Mouse (Mus musculus): ENCODE measurements around the gene Nsrp1. TPM values are rescaled to one million over a fixed set of nuclear protein-coding genes. Genes with fewer than 3 reads are reported as not detected.
"Not testable (repeated sequence)": the region's sequence is repeated elsewhere in the genome, so short reads cannot be mapped to it uniquely, and the experiment has no call there.

The Nsrp1 gene
- 62.3 and 66.1 TPM in 2 replicates for polyA plus RNA-seq (2015; fragmentation: Nextera tagmentation; extraction: Ambion mirVana)

DNA sequence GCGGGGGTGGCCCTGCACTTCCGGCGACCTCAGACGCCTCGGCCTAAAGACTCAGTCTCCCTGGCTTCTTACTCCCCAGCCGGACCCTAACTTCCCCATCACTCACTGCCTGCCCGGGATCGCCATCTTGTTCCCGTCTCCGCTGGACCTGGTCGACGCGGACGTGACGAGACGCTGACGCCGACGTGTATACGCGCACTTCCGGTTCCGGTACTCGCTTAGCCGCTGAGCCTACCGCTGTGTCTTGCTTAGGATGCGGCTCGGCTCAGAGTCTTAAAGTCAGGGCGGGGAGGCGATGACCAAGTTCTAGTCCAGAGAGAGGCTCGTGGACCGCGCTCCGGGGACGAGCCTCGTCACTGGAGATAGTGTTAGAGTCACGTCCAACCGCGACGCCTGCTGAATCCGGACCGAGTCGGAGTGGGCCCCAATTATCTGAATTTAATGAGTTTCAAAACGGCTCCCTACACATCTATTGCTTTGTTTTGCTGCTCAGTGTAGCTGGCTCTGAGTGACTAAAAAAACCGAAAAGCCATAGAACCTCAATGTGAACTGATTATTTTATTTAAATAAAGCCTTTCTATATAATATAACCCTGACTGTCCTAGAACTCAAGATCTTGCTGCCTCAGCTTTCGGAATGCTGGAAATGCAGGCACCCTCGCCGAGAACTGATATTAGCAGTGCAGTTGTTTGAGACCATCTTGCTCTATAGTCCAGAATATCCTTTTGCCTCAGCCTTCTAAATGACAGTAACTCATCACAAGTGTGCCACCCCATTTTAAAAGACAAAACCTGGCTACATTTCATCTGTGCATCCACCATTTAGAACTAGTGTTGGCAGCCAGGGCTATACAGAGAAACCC lies at the start of gene Nsrp1:
Nsrp1 (minus strand) TSS at position 163 of the 862 bp plus-strand sequence.
- ATAC-seq (ENCODE audit: insufficient read depth, low FRiP score, low read depth), result peak; percentile 98
- peak within 1 kb of the TSS; percentile 68 for H3K4me3 ChIP-seq (replicated peaks)
- peak within 1 kb of the TSS; percentile 85 for H3K27ac ChIP-seq
- 4% methylated on average over 48 of the region's 48 CpGs for WGBS
- peaks cover 16% of the 10 kb centered on the region for H3K36me3 ChIP-seq
- no peaks in the 10 kb centered on the region for H3K9me3 ChIP-seq
- no peaks in the 10 kb centered on the region for H3K27me3 ChIP-seq (replicated peaks)
- H3K4me2 ChIP-seq, result peak within 1 kb of the TSS; percentile 82
- H3K9ac ChIP-seq, result peak within 1 kb of the TSS; percentile 47
- no peaks in the 10 kb centered on the region for H3K4me1 ChIP-seq

DNA sequence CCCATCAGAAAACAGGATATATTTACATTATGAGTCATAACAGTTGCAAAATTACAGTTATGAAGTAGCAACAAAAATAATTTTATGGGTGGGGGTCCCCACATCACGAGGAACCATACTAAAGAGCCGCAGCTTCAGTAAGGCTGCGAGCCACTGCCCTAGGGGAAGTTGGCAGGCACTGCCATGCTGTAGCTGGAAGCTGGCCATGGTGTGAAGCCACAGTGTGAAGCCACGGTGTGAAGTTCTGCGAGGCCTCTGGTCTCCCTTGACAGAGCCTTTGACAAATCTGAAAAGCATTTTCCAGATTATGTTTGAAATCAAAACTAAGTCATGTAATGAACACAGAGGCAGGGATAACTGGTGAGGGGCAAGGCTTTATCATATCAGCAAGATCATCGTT lies 32.9 kb upstream of the Nsrp1 start:
- Histone ChIP-seq H3K4me2 (no peak overlapping the region), H3K9ac (no peak overlapping the region), H3K9me3 (no peaks in the 10 kb centered on the region), H3K4me3 (replicated peaks) (no peak overlapping the region), H3K27ac (no peak overlapping the region), H3K27me3 (replicated peaks) (no peaks in the 10 kb centered on the region), H3K36me3 (no peaks in the 10 kb centered on the region), H3K4me1 (no peaks in the 10 kb centered on the region)
- WGBS, result 75% methylated on average over 6 of the region's 6 CpGs
- ATAC-seq (ENCODE audit: insufficient read depth, low FRiP score, low read depth), result no peak

DNA sequence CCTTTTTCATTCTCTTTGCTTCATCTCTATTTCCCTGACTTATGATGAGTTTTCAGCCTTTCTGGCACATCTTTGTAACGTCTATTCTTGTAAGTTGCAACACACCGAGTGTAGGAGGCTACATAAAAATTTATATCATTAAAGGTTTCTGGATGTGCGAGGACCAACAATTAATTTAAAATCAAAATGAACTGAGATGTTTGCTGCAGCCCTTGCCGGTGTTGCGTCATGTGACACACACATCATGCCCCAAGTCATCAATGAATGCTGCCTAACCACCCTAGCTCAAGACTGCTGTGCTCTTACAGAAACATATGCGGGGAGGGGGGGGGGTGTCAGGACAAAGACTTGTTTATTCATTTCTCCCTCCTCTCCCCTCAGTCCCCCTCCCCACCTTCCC lies 30.2 kb upstream of the Nsrp1 start:
- H3K4me3 ChIP-seq (replicated peaks), result no peak overlapping the region
- no peaks in the 10 kb centered on the region for H3K4me1 ChIP-seq
- 87% methylated on average over 6 of the region's 6 CpGs for WGBS
- H3K4me2 ChIP-seq, result no peak overlapping the region
- ATAC-seq (ENCODE audit: insufficient read depth, low FRiP score, low read depth), result no peak
- no peak overlapping the region for H3K27ac ChIP-seq
- no peaks in the 10 kb centered on the region for H3K27me3 ChIP-seq (replicated peaks)
- H3K9ac ChIP-seq, result no peak overlapping the region
- H3K9me3 ChIP-seq, result no peaks in the 10 kb centered on the region
- no peaks in the 10 kb centered on the region for H3K36me3 ChIP-seq

DNA sequence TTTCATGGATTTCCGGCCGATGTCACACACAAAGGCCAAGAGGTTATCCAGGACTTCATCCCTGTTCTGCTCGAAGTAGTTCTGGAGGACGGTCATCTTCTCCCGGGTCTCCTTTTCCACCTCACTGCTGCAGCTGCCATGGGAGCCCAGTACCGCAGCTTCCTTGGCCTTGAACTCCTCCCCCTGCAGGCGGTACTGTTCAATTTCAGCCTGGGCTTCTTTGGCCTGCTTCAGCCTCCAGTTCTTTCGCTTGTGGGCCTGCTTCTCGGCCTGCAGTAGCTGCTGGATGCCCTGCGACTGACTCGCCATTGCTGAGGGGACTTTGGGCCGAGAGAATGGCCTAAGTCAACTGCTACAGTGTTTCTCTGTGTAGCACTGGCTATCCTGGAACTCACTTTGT lies 29.6 kb upstream of the Nsrp1 start:
- WGBS, result 78% methylated on average over 12 of the region's 12 CpGs
- not testable (repeated sequence) for ATAC-seq (ENCODE audit: insufficient read depth, low FRiP score, low read depth); H3K9ac ChIP-seq; H3K36me3 ChIP-seq; H3K4me2 ChIP-seq; H3K4me3 ChIP-seq (replicated peaks); H3K27me3 ChIP-seq (replicated peaks); H3K4me1 ChIP-seq; H3K9me3 ChIP-seq; H3K27ac ChIP-seq

GRCm38 (mm10) chr11:77106961-77107360 lies 28.7 kb upstream of the Nsrp1 start:
- no peak for ATAC-seq (ENCODE audit: insufficient read depth, low FRiP score, low read depth)
- Histone ChIP-seq H3K27ac (no peak overlapping the region), H3K36me3 (no peaks in the 10 kb centered on the region), H3K27me3 (replicated peaks) (no peaks in the 10 kb centered on the region), H3K4me2 (no peak overlapping the region), H3K9ac (no peak overlapping the region), H3K9me3 (no peaks in the 10 kb centered on the region), H3K4me3 (replicated peaks) (no peak overlapping the region), H3K4me1 (no peaks in the 10 kb centered on the region)
- 90% methylated on average over 6 of the region's 6 CpGs for WGBS

GRCm38 (mm10) chr11:77100137-77100937 lies 22.1 kb upstream of the Nsrp1 start:
- no peak for ATAC-seq (ENCODE audit: insufficient read depth, low FRiP score, low read depth)

DNA sequence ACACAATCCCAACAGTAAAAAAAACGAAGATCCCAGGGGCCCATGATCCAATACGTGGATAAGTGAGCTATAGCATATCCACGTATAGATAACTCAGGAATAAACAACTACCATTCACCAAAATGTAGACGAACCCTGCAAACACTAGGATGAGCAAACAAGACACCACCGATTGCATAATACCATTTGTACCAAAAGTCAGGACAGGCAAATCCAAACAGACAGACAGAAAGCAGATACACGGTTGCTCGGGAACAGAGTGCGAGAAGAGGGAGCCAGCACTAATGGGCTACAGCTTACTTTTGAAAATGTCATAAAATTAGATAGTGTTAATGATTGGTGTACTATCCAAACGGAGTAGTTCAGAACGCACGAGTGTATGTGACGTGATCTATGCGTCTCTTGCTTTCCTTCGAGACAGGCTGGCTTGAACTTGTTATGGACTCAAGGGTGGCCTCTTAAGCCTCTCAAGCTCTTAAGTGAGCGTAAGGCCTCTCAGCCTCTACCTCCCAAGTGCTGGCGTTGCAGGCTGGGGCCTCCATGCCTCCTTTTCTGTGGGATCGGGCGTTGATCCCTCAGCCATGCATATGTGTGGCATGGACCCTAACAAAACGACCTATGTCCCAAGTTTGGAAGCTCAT lies 20.2 kb upstream of the Nsrp1 start:
- H3K9ac ChIP-seq, result no peak overlapping the region
- H3K27me3 ChIP-seq (replicated peaks), result 0 out of 2 replicates have a peak, but pooled peaks cover 4% of the 10 kb centered on the region
- H3K9me3 ChIP-seq, result no peaks in the 10 kb centered on the region
- H3K4me3 ChIP-seq (replicated peaks), result no peak overlapping the region
- H3K27ac ChIP-seq, result no peak overlapping the region
- WGBS, result 55% methylated on average over 19 of the region's 19 CpGs
- no peak overlapping the region for H3K4me2 ChIP-seq
- H3K36me3 ChIP-seq, result no peaks in the 10 kb centered on the region
- H3K4me1 ChIP-seq, result no peaks in the 10 kb centered on the region
- no peak for ATAC-seq (ENCODE audit: insufficient read depth, low FRiP score, low read depth)

More at GRCm38 (mm10) chr11:77100137-77100937, 22.1 kb upstream of the Nsrp1 start:
- Histone ChIP-seq H3K27me3 (replicated peaks) (0 out of 2 replicates have a peak, but pooled peaks cover 4% of the 10 kb centered on the region), H3K9ac (no peak overlapping the region), H3K36me3 (no peaks in the 10 kb centered on the region), H3K27ac (no peak overlapping the region), H3K4me2 (no peak overlapping the region), H3K4me3 (replicated peaks) (no peak overlapping the region), H3K4me1 (no peaks in the 10 kb centered on the region), H3K9me3 (no peaks in the 10 kb centered on the region)
- 14% methylated on average over 10 of the region's 10 CpGs for WGBS

GRCm38 (mm10) chr11:77096991-77097390 lies 18.8 kb upstream of the Nsrp1 start:
- Histone ChIP-seq H3K4me3 (replicated peaks) (no peak overlapping the region), H3K27me3 (replicated peaks) (0 out of 2 replicates have a peak, but pooled peaks cover 4% of the 10 kb centered on the region), H3K36me3 (no peaks in the 10 kb centered on the region), H3K27ac (no peak overlapping the region), H3K9ac (no peak overlapping the region), H3K4me2 (no peak overlapping the region), H3K9me3 (no peaks in the 10 kb centered on the region), H3K4me1 (no peaks in the 10 kb centered on the region)
- ATAC-seq (ENCODE audit: insufficient read depth, low FRiP score, low read depth), result no peak
- 67% methylated on average over 7 of the region's 7 CpGs for WGBS

- H3K9ac ChIP-seq, result no peak overlapping the region
- 0 out of 2 replicates have a peak, but pooled peaks cover 4% of the 10 kb centered on the region for H3K27me3 ChIP-seq (replicated peaks)
- H3K4me1 ChIP-seq, result no peaks in the 10 kb centered on the region
- H3K36me3 ChIP-seq, result no peaks in the 10 kb centered on the region
- H3K4me2 ChIP-seq, result no peak overlapping the region
- H3K4me3 ChIP-seq (replicated peaks), result no peak overlapping the region
- ATAC-seq (ENCODE audit: insufficient read depth, low FRiP score, low read depth), result no peak
- WGBS, result 64% methylated on average over 3 of the region's 3 CpGs
- H3K9me3 ChIP-seq, result no peaks in the 10 kb centered on the region
- H3K27ac ChIP-seq, result no peak overlapping the region
Observed at GRCm38 (mm10) chr11:77096581-77096980, 18.3 kb upstream of the Nsrp1 start.

DNA sequence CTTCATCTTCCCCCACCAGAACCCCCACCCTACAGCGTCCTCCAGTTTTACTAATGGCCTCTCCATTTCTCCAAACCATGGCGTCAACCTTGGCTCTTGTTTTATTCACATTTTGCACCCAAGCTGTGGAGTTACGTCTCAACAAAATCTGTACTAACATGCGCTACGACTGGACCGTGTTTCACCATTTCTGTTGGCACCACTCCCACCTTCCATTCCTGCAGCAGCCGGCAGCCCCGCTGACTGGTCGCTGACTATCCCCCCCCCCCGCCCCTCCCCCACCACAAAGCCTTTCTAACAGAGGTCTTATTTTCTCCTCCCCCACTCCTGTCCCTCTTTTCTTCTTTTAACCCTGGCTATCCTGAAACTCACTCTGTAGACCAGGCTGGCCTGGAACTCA lies 17.0 kb upstream of the Nsrp1 start:
- H3K27me3 ChIP-seq (replicated peaks), result 0 out of 2 replicates have a peak, but pooled peaks cover 4% of the 10 kb centered on the region
- H3K4me1 ChIP-seq, result no peaks in the 10 kb centered on the region
- no peak for ATAC-seq (ENCODE audit: insufficient read depth, low FRiP score, low read depth)
- H3K9ac ChIP-seq, result no peak overlapping the region
- no peak overlapping the region for H3K4me2 ChIP-seq
- H3K36me3 ChIP-seq, result no peaks in the 10 kb centered on the region
- H3K27ac ChIP-seq, result no peak overlapping the region
- 67% methylated on average over 10 of the region's 10 CpGs for WGBS
- H3K4me3 ChIP-seq (replicated peaks), result no peak overlapping the region
- no peaks in the 10 kb centered on the region for H3K9me3 ChIP-seq

DNA sequence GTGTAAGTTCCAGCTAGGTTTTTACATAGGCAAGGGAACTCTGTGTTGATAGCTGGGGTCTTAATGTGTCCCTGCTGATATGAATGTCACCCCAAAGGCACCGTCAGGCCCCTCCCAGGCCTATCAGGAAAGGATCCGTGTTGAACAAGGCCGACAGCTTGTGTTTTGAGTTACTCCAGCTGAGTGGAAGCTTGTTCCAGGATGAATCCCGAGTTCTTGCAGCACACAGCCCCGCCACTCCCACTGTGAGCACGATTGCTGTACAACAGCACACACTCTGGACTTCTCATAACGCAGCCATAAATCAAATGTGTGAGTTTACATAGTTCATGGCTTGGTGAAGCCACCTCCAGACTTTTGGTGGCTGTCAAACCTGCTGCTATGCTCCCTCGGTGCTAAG lies 15.9 kb upstream of the Nsrp1 start:
- H3K4me1 ChIP-seq, result no peaks in the 10 kb centered on the region
- H3K36me3 ChIP-seq, result no peaks in the 10 kb centered on the region
- H3K4me3 ChIP-seq (replicated peaks), result no peak overlapping the region
- no peak overlapping the region for H3K27ac ChIP-seq
- H3K9me3 ChIP-seq, result no peaks in the 10 kb centered on the region
- no peak overlapping the region for H3K9ac ChIP-seq
- ATAC-seq (ENCODE audit: insufficient read depth, low FRiP score, low read depth), result no peak
- 38% methylated on average over 8 of the region's 8 CpGs for WGBS
- no peaks in the 10 kb centered on the region for H3K27me3 ChIP-seq (replicated peaks)
- no peak overlapping the region for H3K4me2 ChIP-seq

All from stomach, embryonic 15.5 days (tissue).